Mouse (Mus musculus): ENCODE measurements around the gene Gnptab. TPM values are rescaled to one million over a fixed set of nuclear protein-coding genes. Genes with fewer than 3 reads are reported as not detected.

Gene Gnptab
- polyA plus RNA-seq, 1 experiment: 4.6 TPM

DNA sequence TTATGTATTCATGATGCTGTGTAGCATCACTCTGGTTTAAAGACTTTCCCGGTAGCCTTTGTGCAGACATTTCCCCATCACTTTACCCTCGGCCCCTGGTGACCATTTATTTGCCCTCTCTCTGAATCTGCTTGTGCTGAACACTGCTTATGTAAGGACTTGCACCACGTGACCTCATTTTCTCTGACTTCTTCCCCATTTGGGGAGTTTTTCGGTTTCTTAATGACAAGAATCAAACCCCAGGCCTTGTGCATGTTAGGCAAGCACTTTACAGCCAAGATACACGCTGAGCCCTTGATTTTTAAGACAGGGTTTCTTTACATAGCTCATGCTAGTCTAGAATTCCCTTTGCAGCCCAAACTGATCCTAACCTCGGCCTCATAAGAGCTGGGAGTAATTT is 62.3 kb downstream of the Gnptab start:
- H3K79me2 ChIP-seq (ENCODE audit: control insufficient read depth, insufficient read depth): no peaks in the 10 kb centered on the region
- no peaks in the 10 kb centered on the region for H3K27me3 ChIP-seq (ENCODE audit: control insufficient read depth, insufficient read depth, insufficient read length)
- H3K4me3 ChIP-seq: no peak overlapping the region
- no peak overlapping the region for H3K4me2 ChIP-seq (ENCODE audit: low read depth)
- TF ChIP-seq REST (IDR thresholded peaks at IDR 0.05; ENCODE audit: insufficient read depth, insufficient read length) (no peak), TCF12 (IDR thresholded peaks at IDR 0.05; ENCODE audit: insufficient read depth, poor library complexity, severe bottlenecking) (no peak), SRF (IDR thresholded peaks at IDR 0.05; ENCODE audit: control insufficient read depth, insufficient read length, low read depth) (no peak), MAX (IDR thresholded peaks at IDR 0.05; ENCODE audit: low read depth) (no peak), MYOG (IDR thresholded peaks at IDR 0.05; ENCODE audit: control insufficient read depth in 1 of 3, insufficient read depth in 1 of 3, insufficient read length in 2 of 3, low read depth in 2 of 3) (no peak), CEBPB (IDR thresholded peaks at IDR 0.05; ENCODE audit: insufficient read depth, poor library complexity, severe bottlenecking) (no peak)
- no peak overlapping the region for H3ac ChIP-seq (ENCODE audit: control insufficient read depth, insufficient read length)
- peaks cover 8% of the 10 kb centered on the region for H3K36me3 ChIP-seq (ENCODE audit: control insufficient read depth, insufficient read depth)

GRCm38 (mm10) chr10:88451221-88451620 is 72.3 kb downstream of the Gnptab start:
- Histone ChIP-seq H3ac (ENCODE audit: control insufficient read depth, insufficient read length) (no peak overlapping the region), H3K36me3 (ENCODE audit: control insufficient read depth, insufficient read depth) (peaks cover 3% of the 10 kb centered on the region), H3K27me3 (ENCODE audit: control insufficient read depth, insufficient read depth, insufficient read length) (no peaks in the 10 kb centered on the region), H3K4me2 (ENCODE audit: low read depth) (peak overlapping the region; percentile 49), H3K79me2 (ENCODE audit: control insufficient read depth, insufficient read depth) (no peaks in the 10 kb centered on the region), H3K4me3 (no peak overlapping the region)
- no peak for TF ChIP-seq CEBPB (IDR thresholded peaks at IDR 0.05; ENCODE audit: insufficient read depth, poor library complexity, severe bottlenecking)
- no peak for TF ChIP-seq USF1 (IDR thresholded peaks at IDR 0.05; ENCODE audit: low read depth)
- no peak for TF ChIP-seq REST (IDR thresholded peaks at IDR 0.05; ENCODE audit: insufficient read depth, insufficient read length)
- no peak for TF ChIP-seq POLR2A (IDR thresholded peaks at IDR 0.05; ENCODE audit: insufficient read length, low read depth)
- TF ChIP-seq TCF12 (IDR thresholded peaks at IDR 0.05; ENCODE audit: insufficient read depth, poor library complexity, severe bottlenecking): no peak
- TF ChIP-seq MYOG (IDR thresholded peaks at IDR 0.05; ENCODE audit: control insufficient read depth in 1 of 3, insufficient read depth in 1 of 3, insufficient read length in 2 of 3, low read depth in 2 of 3): no peak

DNA sequence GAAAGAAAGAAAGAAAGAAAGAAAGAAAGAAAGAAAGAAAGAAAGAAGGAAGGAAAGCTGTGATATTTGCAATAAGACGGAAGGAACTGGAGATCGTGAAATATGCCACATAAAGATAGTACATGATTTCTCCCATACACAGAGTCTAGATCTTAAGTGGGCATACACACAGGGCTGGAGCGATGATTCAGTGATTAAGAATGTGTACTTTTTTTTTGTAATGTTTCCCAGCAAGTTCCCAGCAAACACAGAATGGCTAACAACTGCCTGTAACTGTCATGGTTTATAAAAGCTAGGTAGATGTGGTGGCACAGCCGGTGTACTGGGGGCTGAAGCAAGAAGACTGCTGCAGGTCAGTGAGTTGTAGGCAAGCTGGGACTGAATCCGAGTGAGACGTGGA is 73.1 kb downstream of the Gnptab start:
- Histone ChIP-seq H3K36me3 (ENCODE audit: control insufficient read depth, insufficient read depth) (peaks cover 3% of the 10 kb centered on the region), H3K27me3 (ENCODE audit: control insufficient read depth, insufficient read depth, insufficient read length) (no peaks in the 10 kb centered on the region), H3K4me3 (no peak overlapping the region), H3ac (ENCODE audit: control insufficient read depth, insufficient read length) (no peak overlapping the region), H3K79me2 (ENCODE audit: control insufficient read depth, insufficient read depth) (no peaks in the 10 kb centered on the region), H3K4me2 (ENCODE audit: low read depth) (peak overlapping the region; percentile 49)
- TF ChIP-seq TCF3 (IDR thresholded peaks at IDR 0.05; ENCODE audit: insufficient read length, low read depth) (no peak), POLR2AphosphoS2 (IDR thresholded peaks at IDR 0.05; ENCODE audit: insufficient read length, low read depth) (no peak), USF1 (IDR thresholded peaks at IDR 0.05; ENCODE audit: low read depth) (no peak), MYOD1 (IDR thresholded peaks at IDR 0.05; ENCODE audit: control insufficient read depth in 1 of 3, insufficient read length in 2 of 3, low read depth in 2 of 3) (no peak), TCF12 (IDR thresholded peaks at IDR 0.05; ENCODE audit: insufficient read depth, poor library complexity, severe bottlenecking) (no peak), MYOG (IDR thresholded peaks at IDR 0.05; ENCODE audit: control insufficient read depth in 1 of 3, insufficient read depth in 1 of 3, insufficient read length in 2 of 3, low read depth in 2 of 3) (no peak), E2F4 (IDR thresholded peaks at IDR 0.05; ENCODE audit: insufficient read depth) (no peak), CEBPB (IDR thresholded peaks at IDR 0.05; ENCODE audit: insufficient read depth, poor library complexity, severe bottlenecking) (no peak), SRF (IDR thresholded peaks at IDR 0.05; ENCODE audit: control insufficient read depth, insufficient read length, low read depth) (no peak), MAX (IDR thresholded peaks at IDR 0.05; ENCODE audit: low read depth) (no peak), POLR2A (IDR thresholded peaks at IDR 0.05; ENCODE audit: insufficient read length, low read depth) (no peak), REST (IDR thresholded peaks at IDR 0.05; ENCODE audit: insufficient read depth, insufficient read length) (no peak)

DNA sequence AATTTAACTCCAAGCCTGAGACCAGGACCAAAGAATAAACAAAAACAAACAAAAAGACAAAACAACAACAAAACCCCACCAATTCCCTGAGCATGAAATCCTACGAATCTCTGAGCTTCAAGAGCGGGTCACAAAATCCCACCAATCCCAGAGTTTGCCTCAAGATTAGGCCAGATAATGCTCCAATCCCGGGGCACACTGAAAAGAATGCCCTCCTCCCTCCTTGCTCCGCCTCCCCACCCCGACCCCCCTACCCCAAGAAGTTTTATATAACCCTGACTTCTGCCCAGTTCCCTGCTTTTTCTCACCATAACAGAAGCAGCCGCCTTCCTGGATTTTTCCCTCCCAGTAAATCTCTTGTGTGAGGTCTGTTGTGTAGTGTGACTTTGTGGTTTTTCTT is 78.9 kb downstream of the Gnptab start:
- Histone ChIP-seq H3K4me2 (ENCODE audit: low read depth) (no peak overlapping the region), H3ac (ENCODE audit: control insufficient read depth, insufficient read length) (no peak overlapping the region), H3K27me3 (ENCODE audit: control insufficient read depth, insufficient read depth, insufficient read length) (no peaks in the 10 kb centered on the region), H3K79me2 (ENCODE audit: control insufficient read depth, insufficient read depth) (no peaks in the 10 kb centered on the region), H3K4me3 (no peak overlapping the region), H3K36me3 (ENCODE audit: control insufficient read depth, insufficient read depth) (no peaks in the 10 kb centered on the region)
- TF ChIP-seq POLR2A (IDR thresholded peaks at IDR 0.05; ENCODE audit: insufficient read length, low read depth): no peak
- TF ChIP-seq MYOD1 (IDR thresholded peaks at IDR 0.05; ENCODE audit: control insufficient read depth in 1 of 3, insufficient read length in 2 of 3, low read depth in 2 of 3): no peak
- TF ChIP-seq TCF12 (IDR thresholded peaks at IDR 0.05; ENCODE audit: insufficient read depth, poor library complexity, severe bottlenecking): no peak
- no peak for TF ChIP-seq SRF (IDR thresholded peaks at IDR 0.05; ENCODE audit: control insufficient read depth, insufficient read length, low read depth)
- no peak for TF ChIP-seq TCF3 (IDR thresholded peaks at IDR 0.05; ENCODE audit: insufficient read length, low read depth)
- no peak for TF ChIP-seq E2F4 (IDR thresholded peaks at IDR 0.05; ENCODE audit: insufficient read depth)
- no peak for TF ChIP-seq MAX (IDR thresholded peaks at IDR 0.05; ENCODE audit: low read depth)
- TF ChIP-seq CEBPB (IDR thresholded peaks at IDR 0.05; ENCODE audit: insufficient read depth, poor library complexity, severe bottlenecking): no peak
- TF ChIP-seq MYOG (IDR thresholded peaks at IDR 0.05; ENCODE audit: control insufficient read depth in 1 of 3, insufficient read depth in 1 of 3, insufficient read length in 2 of 3, low read depth in 2 of 3): no peak
- TF ChIP-seq REST (IDR thresholded peaks at IDR 0.05; ENCODE audit: insufficient read depth, insufficient read length): no peak
- TF ChIP-seq POLR2AphosphoS2 (IDR thresholded peaks at IDR 0.05; ENCODE audit: insufficient read length, low read depth): no peak
- TF ChIP-seq USF1 (IDR thresholded peaks at IDR 0.05; ENCODE audit: low read depth): no peak

- no peak within 1 kb of the TSS for H3K4me3 ChIP-seq
- H3K4me2 ChIP-seq (ENCODE audit: low read depth): no peak within 1 kb of the TSS
- H3K79me2 ChIP-seq (ENCODE audit: control insufficient read depth, insufficient read depth): no peaks in the 10 kb centered on the region
- H3K36me3 ChIP-seq (ENCODE audit: control insufficient read depth, insufficient read depth): no peaks in the 10 kb centered on the region
- no peak for TF ChIP-seq REST (IDR thresholded peaks at IDR 0.05; ENCODE audit: insufficient read depth, insufficient read length)
- TF ChIP-seq POLR2AphosphoS2 (IDR thresholded peaks at IDR 0.05; ENCODE audit: insufficient read length, low read depth): no peak
- no peak for TF ChIP-seq TCF12 (IDR thresholded peaks at IDR 0.05; ENCODE audit: insufficient read depth, poor library complexity, severe bottlenecking)
- TF ChIP-seq MAX (IDR thresholded peaks at IDR 0.05; ENCODE audit: low read depth): no peak
- no peak for TF ChIP-seq CEBPB (IDR thresholded peaks at IDR 0.05; ENCODE audit: insufficient read depth, poor library complexity, severe bottlenecking)
- no peak for TF ChIP-seq USF1 (IDR thresholded peaks at IDR 0.05; ENCODE audit: low read depth)
- no peak for TF ChIP-seq TCF3 (IDR thresholded peaks at IDR 0.05; ENCODE audit: insufficient read length, low read depth)
- TF ChIP-seq SRF (IDR thresholded peaks at IDR 0.05; ENCODE audit: control insufficient read depth, insufficient read length, low read depth): no peak
- TF ChIP-seq POLR2A (IDR thresholded peaks at IDR 0.05; ENCODE audit: insufficient read length, low read depth): no peak
- no peak for TF ChIP-seq E2F4 (IDR thresholded peaks at IDR 0.05; ENCODE audit: insufficient read depth)
- H3K27me3 ChIP-seq (ENCODE audit: control insufficient read depth, insufficient read depth, insufficient read length): no peaks in the 10 kb centered on the region
- no peak within 1 kb of the TSS for H3ac ChIP-seq (ENCODE audit: control insufficient read depth, insufficient read length)
These were observed 80.6 kb downstream of the Gnptab start, which contains the start of gene Sycp3 for GRCm38 (mm10) chr10:88459502-88459992. Gene Sycp3, plus strand, starts transcription at chr10:88459569.

All from myocyte (in vitro differentiated cells).